Mouse (Mus musculus) CH12F3 (cell line): ENCODE data around the gene Olfr392.

ENCODE experiments used
- in situ Hi-C: fragments of 300-500 bp; cut with MboI; formaldehyde crosslinking; loops from 2 replicates; pipeline ENCODE4 v1.14.3; 2020; ENCODE audit warnings: low sequenced_read_pairs

Olfr392 gene

GRCm38 (mm10) chr11:73816949-73817348, at the start of gene Olfr392:
Gene Olfr392, minus strand, starts transcription at chr11:73817049.
- in situ Hi-C loops: no loop called here

DNA sequence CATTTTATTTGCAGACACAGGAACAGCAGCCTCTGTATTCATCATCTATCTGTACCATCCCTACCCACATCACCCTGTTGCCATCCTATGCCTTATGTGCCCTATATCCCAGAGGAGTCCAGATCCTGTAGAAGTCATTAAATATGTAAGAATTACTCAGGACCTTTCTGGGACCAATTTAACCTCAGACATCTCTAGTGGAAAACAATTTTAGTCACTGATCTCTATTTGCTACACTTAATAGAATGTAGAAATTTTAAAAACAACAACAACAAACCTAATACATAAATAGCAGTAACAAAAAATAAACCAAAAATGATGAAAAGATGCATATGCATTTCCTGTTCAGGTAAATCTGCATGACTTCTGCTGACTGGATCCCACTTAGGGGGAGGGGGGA, 34.5 kb upstream of the Olfr392 start, which contains the start of gene Olfr393:
Gene Olfr393 (minus strand): TSS at position 101 of the 400 bp plus-strand sequence.
- in situ Hi-C loops: no loop called here

GRCm38 (mm10) chr11:73802952-73803351, 13.9 kb downstream of the Olfr392 start, which contains the start of gene Olfr391-ps:
Gene Olfr391-ps, minus strand, starts transcription at chr11:73803052.
- in situ Hi-C loops: no loop called here

GRCm38 (mm10) chr11:73782664-73783063, 34.2 kb downstream of the Olfr392 start, which contains the start of gene Olfr390:
Gene Olfr390, plus strand, starts transcription at chr11:73782964.
- in situ Hi-C loops: no loop called here

- in situ Hi-C loops: no loop called here
Observed at GRCm38 (mm10) chr11:73780613-73781012, 36.2 kb downstream of the Olfr392 start, which contains the start of gene Olfr389. Gene Olfr389, minus strand, starts transcription at chr11:73780713.
